Mouse (Mus musculus): ENCODE measurements around the gene Large1. TPM values are rescaled to one million over a fixed set of nuclear protein-coding genes. Genes with fewer than 3 reads are reported as not detected.
"Not testable (repeated sequence)": the region's sequence is repeated elsewhere in the genome, so short reads cannot be mapped to it uniquely, and the experiment has no call there.

Large1 gene
- polyA plus RNA-seq, 1 experiment from 2014 or later: 23.9 TPM

DNA sequence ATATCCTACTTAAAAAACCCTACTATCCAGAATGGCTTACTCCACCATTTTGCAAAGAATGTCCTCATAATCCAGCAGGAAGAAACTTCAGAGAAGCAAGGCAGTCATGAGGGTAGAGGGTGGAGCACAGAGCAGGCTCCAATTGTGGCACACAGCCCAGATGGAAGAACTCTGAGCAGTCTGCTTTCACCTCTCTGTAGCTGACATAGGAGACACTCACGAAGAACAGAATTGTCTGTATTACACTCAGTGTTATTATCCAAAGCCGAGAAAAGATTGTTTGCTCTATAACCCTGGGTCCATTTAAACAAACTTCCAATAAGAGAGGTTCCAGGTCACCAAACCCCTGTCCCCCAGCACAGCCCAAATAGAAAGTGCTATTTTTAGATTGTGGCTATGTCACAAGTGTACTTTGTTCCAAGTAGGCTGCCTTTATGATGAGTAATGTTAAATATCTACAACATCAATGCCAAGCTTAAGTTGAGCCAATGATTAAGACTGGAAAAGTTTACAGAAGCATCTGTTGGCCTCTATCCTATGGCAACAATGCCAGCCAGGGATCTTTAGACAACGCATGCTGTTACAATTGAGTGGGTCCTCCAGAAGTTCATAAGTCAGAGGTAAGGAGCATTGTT lies 10.5 kb downstream of the Large1 start:
- H3K4me1 ChIP-seq (ENCODE audit: control insufficient read depth, insufficient read depth, low read length): no peaks in the 10 kb centered on the region
- H3K4me2 ChIP-seq (ENCODE audit: low read length): no peak overlapping the region
- H3K36me3 ChIP-seq (ENCODE audit: control insufficient read depth, insufficient read depth, low read length): no peaks in the 10 kb centered on the region
- H3K4me3 ChIP-seq (replicated peaks; ENCODE audit: low read depth, low read length): no peak overlapping the region
- H3K27ac ChIP-seq (replicated peaks; ENCODE audit: low read depth, low read length): no peak overlapping the region
- H3K27me3 ChIP-seq (ENCODE audit: control insufficient read depth, insufficient read depth, low read length): no peaks in the 10 kb centered on the region
- H3K9me3 ChIP-seq (ENCODE audit: control insufficient read depth, low read length): no peaks in the 10 kb centered on the region
- DNase-seq (no peak), ATAC-seq (ENCODE audit: low FRiP score, low TSS enrichment) (no peak)
- WGBS: 88% methylated on average over 3 of the region's 3 CpGs
- no peak overlapping the region for H3K9ac ChIP-seq (replicated peaks; ENCODE audit: low read length)

GRCm38 (mm10) chr8:73336845-73337244 lies 16.5 kb downstream of the Large1 start:
- Histone ChIP-seq H3K27me3 (ENCODE audit: control insufficient read depth, insufficient read depth, low read length) (no peaks in the 10 kb centered on the region), H3K9ac (replicated peaks; ENCODE audit: low read length) (no peak overlapping the region), H3K36me3 (ENCODE audit: control insufficient read depth, insufficient read depth, low read length) (peaks cover 7% of the 10 kb centered on the region; the same call in 1 of the 2 replicates), H3K4me2 (ENCODE audit: low read length) (no peak overlapping the region), H3K4me1 (ENCODE audit: control insufficient read depth, insufficient read depth, low read length) (no peaks in the 10 kb centered on the region), H3K4me3 (replicated peaks; ENCODE audit: low read depth, low read length) (no peak overlapping the region), H3K9me3 (ENCODE audit: control insufficient read depth, low read length) (no peaks in the 10 kb centered on the region), H3K27ac (replicated peaks; ENCODE audit: low read depth, low read length) (no peak overlapping the region)
- no peak for DNase-seq
- ATAC-seq (ENCODE audit: low FRiP score, low TSS enrichment): no peak
- WGBS: 85% methylated on average over 1 of the region's 1 CpGs

DNA sequence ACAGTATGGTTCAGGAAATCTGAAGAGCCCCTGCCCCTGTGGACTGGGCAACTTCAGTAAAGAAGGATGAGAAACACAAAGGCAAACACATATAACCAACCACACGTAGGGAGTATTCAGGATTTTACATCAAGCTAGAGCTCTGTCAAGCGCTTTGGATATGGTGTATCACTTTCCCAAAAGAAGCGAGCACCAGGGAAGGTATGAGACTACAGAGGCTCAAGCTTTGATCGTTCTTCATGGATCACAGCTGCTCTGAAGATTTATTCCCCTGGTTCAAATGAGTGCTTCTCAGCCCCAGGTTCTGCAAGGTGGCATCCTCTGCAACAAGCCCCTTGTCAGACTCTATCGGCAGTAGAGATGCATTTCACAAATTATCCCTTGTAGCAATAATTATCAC lies 24.2 kb downstream of the Large1 start:
- WGBS: 90% methylated on average over 5 of the region's 5 CpGs
- H3K4me1 ChIP-seq (ENCODE audit: control insufficient read depth, insufficient read depth, low read length): peaks cover 4% of the 10 kb centered on the region; the same call in 1 of the 2 replicates
- no peak overlapping the region for H3K4me2 ChIP-seq (ENCODE audit: low read length)
- H3K9ac ChIP-seq (replicated peaks; ENCODE audit: low read length): no peak overlapping the region
- no peaks in the 10 kb centered on the region for H3K27me3 ChIP-seq (ENCODE audit: control insufficient read depth, insufficient read depth, low read length)
- no peak for DNase-seq
- no peak overlapping the region for H3K27ac ChIP-seq (replicated peaks; ENCODE audit: low read depth, low read length)
- no peak overlapping the region for H3K4me3 ChIP-seq (replicated peaks; ENCODE audit: low read depth, low read length)
- H3K9me3 ChIP-seq (ENCODE audit: control insufficient read depth, low read length): no peaks in the 10 kb centered on the region
- no peak for ATAC-seq (ENCODE audit: low FRiP score, low TSS enrichment)
- peaks cover 7% of the 10 kb centered on the region; the same call in 1 of the 2 replicates for H3K36me3 ChIP-seq (ENCODE audit: control insufficient read depth, insufficient read depth, low read length)

GRCm38 (mm10) chr8:73328056-73328455 lies 25.3 kb downstream of the Large1 start:
- Histone ChIP-seq H3K9me3 (ENCODE audit: control insufficient read depth, low read length) (no peaks in the 10 kb centered on the region), H3K9ac (replicated peaks; ENCODE audit: low read length) (no peak overlapping the region), H3K36me3 (ENCODE audit: control insufficient read depth, insufficient read depth, low read length) (peaks cover 7% of the 10 kb centered on the region; the same call in 1 of the 2 replicates), H3K27ac (replicated peaks; ENCODE audit: low read depth, low read length) (no peak overlapping the region), H3K4me1 (ENCODE audit: control insufficient read depth, insufficient read depth, low read length) (peaks cover 4% of the 10 kb centered on the region; the same call in 1 of the 2 replicates), H3K4me2 (ENCODE audit: low read length) (no peak overlapping the region), H3K4me3 (replicated peaks; ENCODE audit: low read depth, low read length) (no peak overlapping the region), H3K27me3 (ENCODE audit: control insufficient read depth, insufficient read depth, low read length) (no peaks in the 10 kb centered on the region)
- ATAC-seq (ENCODE audit: low FRiP score, low TSS enrichment): no peak
- DNase-seq: peak; percentile 22
- 35% methylated on average over 3 of the region's 3 CpGs for WGBS

DNA sequence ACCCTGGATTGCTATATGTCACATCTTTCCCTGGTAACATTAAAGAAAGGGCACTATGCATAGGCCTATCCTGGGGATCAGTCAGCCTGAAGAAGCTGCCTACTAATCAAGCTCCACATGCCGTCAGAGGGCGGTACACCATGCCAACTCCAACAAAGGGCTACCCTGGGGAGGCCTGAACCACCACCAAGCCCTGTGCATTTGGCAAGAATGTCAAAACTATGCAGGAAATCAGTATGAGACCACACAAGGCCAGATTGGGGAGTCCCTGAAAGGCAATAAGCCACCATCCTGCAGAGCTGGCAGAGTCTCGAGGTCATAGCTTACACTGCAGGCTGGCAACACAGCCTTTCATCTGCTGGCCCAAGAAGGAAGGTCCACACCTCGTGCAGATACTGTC lies 28.7 kb downstream of the Large1 start:
- H3K9me3 ChIP-seq (ENCODE audit: control insufficient read depth, low read length): no peaks in the 10 kb centered on the region
- no peak for DNase-seq
- no peaks in the 10 kb centered on the region for H3K27me3 ChIP-seq (ENCODE audit: control insufficient read depth, insufficient read depth, low read length)
- no peak overlapping the region for H3K27ac ChIP-seq (replicated peaks; ENCODE audit: low read depth, low read length)
- H3K4me3 ChIP-seq (replicated peaks; ENCODE audit: low read depth, low read length): no peak overlapping the region
- H3K36me3 ChIP-seq (ENCODE audit: control insufficient read depth, insufficient read depth, low read length): no peaks in the 10 kb centered on the region
- no peak for ATAC-seq (ENCODE audit: low FRiP score, low TSS enrichment)
- H3K4me2 ChIP-seq (ENCODE audit: low read length): no peak overlapping the region
- H3K4me1 ChIP-seq (ENCODE audit: control insufficient read depth, insufficient read depth, low read length): peaks cover 4% of the 10 kb centered on the region; the same call in 1 of the 2 replicates
- 66% methylated on average over 4 of the region's 4 CpGs for WGBS
- no peak overlapping the region for H3K9ac ChIP-seq (replicated peaks; ENCODE audit: low read length)

DNA sequence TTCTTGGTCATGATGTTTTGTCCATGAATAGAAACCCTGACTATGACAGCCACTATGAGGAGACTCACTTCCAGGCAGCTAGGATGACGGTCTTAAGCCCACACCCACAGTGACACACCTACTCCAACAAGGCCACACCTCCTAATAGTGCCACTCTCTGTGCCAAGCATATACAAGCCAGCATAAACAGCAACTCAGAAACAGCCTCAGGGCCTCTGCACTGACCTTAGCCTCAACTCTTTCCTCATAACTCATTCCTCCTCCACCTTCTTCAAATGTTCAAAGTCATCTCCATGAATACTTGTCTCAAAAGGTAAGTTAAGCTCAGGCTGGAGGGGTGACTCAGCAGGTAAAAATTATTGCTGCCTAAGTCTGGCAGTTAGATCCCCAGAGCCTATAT lies 29.7 kb downstream of the Large1 start:
- H3K4me1 ChIP-seq (ENCODE audit: control insufficient read depth, insufficient read depth, low read length): peaks cover 4% of the 10 kb centered on the region; the same call in 1 of the 2 replicates
- no peak for ATAC-seq (ENCODE audit: low FRiP score, low TSS enrichment)
- no peak for DNase-seq
- no peaks in the 10 kb centered on the region for H3K27me3 ChIP-seq (ENCODE audit: control insufficient read depth, insufficient read depth, low read length)
- no peak overlapping the region for H3K27ac ChIP-seq (replicated peaks; ENCODE audit: low read depth, low read length)
- no peaks in the 10 kb centered on the region for H3K36me3 ChIP-seq (ENCODE audit: control insufficient read depth, insufficient read depth, low read length)
- H3K4me2 ChIP-seq (ENCODE audit: low read length): no peak overlapping the region
- no peak overlapping the region for H3K4me3 ChIP-seq (replicated peaks; ENCODE audit: low read depth, low read length)
- H3K9me3 ChIP-seq (ENCODE audit: control insufficient read depth, low read length): no peaks in the 10 kb centered on the region
- no peak overlapping the region for H3K9ac ChIP-seq (replicated peaks; ENCODE audit: low read length)
- 93% methylated on average over 1 of the region's 1 CpGs for WGBS

DNA sequence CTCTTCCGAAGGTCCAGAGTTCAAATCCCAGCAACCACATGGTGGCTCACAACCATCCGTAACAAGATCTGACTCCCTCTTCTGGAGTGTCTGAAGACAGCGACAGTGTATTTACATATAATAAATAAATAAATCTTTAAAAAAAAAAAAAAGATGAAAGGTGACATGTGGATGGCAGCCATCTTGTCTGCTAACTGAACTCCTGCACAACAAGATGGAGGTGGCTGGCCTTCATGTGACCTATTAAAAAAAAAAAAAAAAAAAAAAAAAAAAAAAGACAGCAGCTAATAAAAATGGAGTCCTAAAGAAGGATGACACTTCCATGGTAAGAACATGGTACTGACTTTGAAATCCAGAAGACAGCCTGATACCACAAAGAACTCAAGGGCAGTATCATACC lies 33.8 kb downstream of the Large1 start:
- not testable (repeated sequence) for H3K36me3 ChIP-seq (ENCODE audit: control insufficient read depth, insufficient read depth, low read length); DNase-seq; H3K27ac ChIP-seq (replicated peaks; ENCODE audit: low read depth, low read length); H3K9me3 ChIP-seq (ENCODE audit: control insufficient read depth, low read length); H3K27me3 ChIP-seq (ENCODE audit: control insufficient read depth, insufficient read depth, low read length); H3K4me1 ChIP-seq (ENCODE audit: control insufficient read depth, insufficient read depth, low read length); H3K4me2 ChIP-seq (ENCODE audit: low read length); H3K9ac ChIP-seq (replicated peaks; ENCODE audit: low read length); H3K4me3 ChIP-seq (replicated peaks; ENCODE audit: low read depth, low read length)
- ATAC-seq (ENCODE audit: low FRiP score, low TSS enrichment): peak; percentile 69; the same call in 1 of the 2 replicates
- no CpG with 5 or more reads among the region's 3 CpGs for WGBS

- no peak overlapping the region for H3K9ac ChIP-seq (replicated peaks; ENCODE audit: low read length)
- ATAC-seq (ENCODE audit: low FRiP score, low TSS enrichment) (no peak), DNase-seq (no peak)
- no peaks in the 10 kb centered on the region for H3K27me3 ChIP-seq (ENCODE audit: control insufficient read depth, insufficient read depth, low read length)
- H3K4me3 ChIP-seq (replicated peaks; ENCODE audit: low read depth, low read length): no peak overlapping the region
- H3K9me3 ChIP-seq (ENCODE audit: control insufficient read depth, low read length): no peaks in the 10 kb centered on the region
- no peak overlapping the region for H3K27ac ChIP-seq (replicated peaks; ENCODE audit: low read depth, low read length)
- 85% methylated on average over 2 of the region's 2 CpGs for WGBS
- no peak overlapping the region for H3K4me2 ChIP-seq (ENCODE audit: low read length)
- no peaks in the 10 kb centered on the region for H3K4me1 ChIP-seq (ENCODE audit: control insufficient read depth, insufficient read depth, low read length)
- no peaks in the 10 kb centered on the region for H3K36me3 ChIP-seq (ENCODE audit: control insufficient read depth, insufficient read depth, low read length)
These were observed 39.4 kb downstream of the Large1 start for GRCm38 (mm10) chr8:73313911-73314310.
